Mouse (Mus musculus) spleen, adult 2 months (tissue): ENCODE measurements around the gene Actr6. TPM values are rescaled to one million over a fixed set of nuclear protein-coding genes. Genes with fewer than 3 reads are reported as not detected.
A peak's percentile ranks its signal among the peaks of the same experiment; 100 is the strongest.

Experiments
- DNase-seq, 2 experiments: peaks; one replicate each; pipeline versions ENCODE4 v3.0.0 to v3.0.0-alpha.2; 2012 to 2021; ENCODE audit warnings: low spot score in 2 of 2, low read depth in 1 of 2
- H3K27ac ChIP-seq: fragments of 200-500 bp; 2 replicates; pipeline ENCODE4 v1.5.1; 2012; ENCODE audit warnings: low read length, inconsistent platforms; ENCODE audit not compliant: insufficient read depth
- H3K27me3 ChIP-seq: fragments of 200-500 bp; 2 replicates; pipeline ENCODE4 v1.6.1; 2012; ENCODE audit warnings: mild to moderate bottlenecking, moderate library complexity, low read length, inconsistent platforms; ENCODE audit not compliant: control insufficient read depth, insufficient read depth
- H3K36me3 ChIP-seq: fragments of 200-500 bp; 2 replicates; pipeline ENCODE4 v1.6.1; 2012; ENCODE audit warnings: mild to moderate bottlenecking, low read length, inconsistent platforms; ENCODE audit not compliant: control insufficient read depth, insufficient read depth
- H3K4me1 ChIP-seq: fragments of 200-500 bp; 2 replicates; pipeline ENCODE4 v1.6.1; 2011; ENCODE audit warnings: inconsistent platforms; ENCODE audit not compliant: control insufficient read depth, insufficient read depth, insufficient read length
- H3K4me3 ChIP-seq: fragments of 200-500 bp; 2 replicates; pipeline ENCODE4 v1.5.1; 2011; ENCODE audit warnings: mild to moderate bottlenecking, inconsistent platforms; ENCODE audit not compliant: insufficient read depth, insufficient read length; ENCODE audit errors: extremely low read depth
- CTCF ChIP-seq: fragments of 200-500 bp; IDR thresholded peaks from 2 replicates; pipeline ENCODE4 v1.5.1; 2011; ENCODE audit warnings: mild to moderate bottlenecking, inconsistent platforms; ENCODE audit not compliant: insufficient read depth, insufficient read length, insufficient replicate concordance; ENCODE audit errors: extremely low read depth
- POLR2A ChIP-seq: fragments of 200-500 bp; IDR thresholded peaks from 2 replicates; pipeline ENCODE4 v1.6.1; 2011; ENCODE audit warnings: low read depth, low read length, inconsistent platforms
- WGBS: fragments of 180-500 bp; shearing (Covaris S2); methylation state at CpG from one replicate; pipeline ENCODE4 v1.1.7; 2018; 5-methylcytosine and 5-hydroxymethylcytosine counted together
- polyA plus RNA-seq: library from polyadenylated mRNA; depleted of rRNA; stranded (reverse); fragments of >200 nt; gene quantifications from 2 replicates; pipeline ENCODE4 v1.2.3, GENCODE M21; 2012

Actr6 gene
- polyA plus RNA-seq, 1 experiment: 1.3 TPM

GRCm38 (mm10) chr10:89738395-89738794 is 6.3 kb upstream of the Actr6 start:
- Histone ChIP-seq H3K36me3 (no peaks in the 10 kb centered on the region), H3K27ac (no peak overlapping the region), H3K27me3 (no peaks in the 10 kb centered on the region), H3K4me1 (peaks cover 3% of the 10 kb centered on the region; the same call in 1 of the 2 replicates), H3K4me3 (no peak overlapping the region)
- WGBS: 95% methylated on average over 9 of the region's 9 CpGs
- TF ChIP-seq CTCF (no peak), POLR2A (no peak)
- DNase-seq: no peak

- Histone ChIP-seq H3K27me3 (no peaks in the 10 kb centered on the region), H3K27ac (no peak overlapping the region), H3K36me3 (no peaks in the 10 kb centered on the region), H3K4me1 (peaks cover 3% of the 10 kb centered on the region; the same call in 1 of the 2 replicates), H3K4me3 (no peak overlapping the region)
- WGBS: 69% methylated on average over 3 of the region's 3 CpGs
- DNase-seq: no peak
- TF ChIP-seq POLR2A: no peak
- no peak for TF ChIP-seq CTCF
Measured at GRCm38 (mm10) chr10:89737887-89738286, 5.8 kb upstream of the Actr6 start.

GRCm38 (mm10) chr10:89737092-89737491 is 5.0 kb upstream of the Actr6 start:
- no peak for DNase-seq
- H3K27ac ChIP-seq: no peak overlapping the region
- peaks cover 3% of the 10 kb centered on the region; the same call in 1 of the 2 replicates for H3K4me1 ChIP-seq
- H3K36me3 ChIP-seq: no peaks in the 10 kb centered on the region
- WGBS: 68% methylated on average over 5 of the region's 5 CpGs
- no peak overlapping the region for H3K4me3 ChIP-seq
- TF ChIP-seq CTCF (no peak), POLR2A (no peak)
- H3K27me3 ChIP-seq: no peaks in the 10 kb centered on the region

GRCm38 (mm10) chr10:89731341-89731740 is 754 bp downstream of the Actr6 start:
- 11% methylated on average over 5 of the region's 5 CpGs for WGBS
- TF ChIP-seq CTCF (no peak), POLR2A (no peak)

GRCm38 (mm10) chr10:89730386-89730785 is 1.7 kb downstream of the Actr6 start:
- no peaks in the 10 kb centered on the region; the same call in 1 of the 2 replicates for H3K4me1 ChIP-seq
- no peak overlapping the region for H3K27ac ChIP-seq
- H3K36me3 ChIP-seq: peaks cover 6% of the 10 kb centered on the region; the same call in 1 of the 2 replicates
- DNase-seq: no peak
- H3K27me3 ChIP-seq: no peaks in the 10 kb centered on the region
- WGBS: 92% methylated on average over 6 of the region's 6 CpGs
- TF ChIP-seq POLR2A: no peak
- no peak for TF ChIP-seq CTCF
- no peak overlapping the region for H3K4me3 ChIP-seq

More at GRCm38 (mm10) chr10:89731341-89731740, 754 bp downstream of the Actr6 start:
- Histone ChIP-seq H3K27ac (peak overlapping the region; percentile 80; the same call in 1 of the 2 replicates), H3K4me1 (no peaks in the 10 kb centered on the region; the same call in 1 of the 2 replicates), H3K4me3 (peak overlapping the region; percentile 92), H3K36me3 (peaks cover 2% of the 10 kb centered on the region; the same call in 1 of the 2 replicates), H3K27me3 (no peaks in the 10 kb centered on the region)
- DNase-seq: no peak

GRCm38 (mm10) chr10:89722247-89723195 is 9.6 kb downstream of the Actr6 start:
- Histone ChIP-seq H3K27ac (no peak overlapping the region), H3K36me3 (peaks cover 20% of the 10 kb centered on the region), H3K27me3 (no peaks in the 10 kb centered on the region), H3K4me1 (no peaks in the 10 kb centered on the region), H3K4me3 (no peak overlapping the region)
- TF ChIP-seq CTCF (no peak), POLR2A (no peak)
- DNase-seq: no peak
- WGBS: 92% methylated on average over 14 of the region's 14 CpGs

- Histone ChIP-seq H3K4me3 (no peak overlapping the region), H3K4me1 (no peaks in the 10 kb centered on the region), H3K36me3 (peaks cover 18% of the 10 kb centered on the region), H3K27ac (no peak overlapping the region), H3K27me3 (no peaks in the 10 kb centered on the region)
- WGBS: 97% methylated on average over 3 of the region's 3 CpGs
- DNase-seq: no peak
- TF ChIP-seq POLR2A (no peak), CTCF (no peak)
Measured at GRCm38 (mm10) chr10:89720796-89721195, 11.3 kb downstream of the Actr6 start.
